ENCODE assay signal across 10 mouse cellular contexts in the genomic region with DNA sequence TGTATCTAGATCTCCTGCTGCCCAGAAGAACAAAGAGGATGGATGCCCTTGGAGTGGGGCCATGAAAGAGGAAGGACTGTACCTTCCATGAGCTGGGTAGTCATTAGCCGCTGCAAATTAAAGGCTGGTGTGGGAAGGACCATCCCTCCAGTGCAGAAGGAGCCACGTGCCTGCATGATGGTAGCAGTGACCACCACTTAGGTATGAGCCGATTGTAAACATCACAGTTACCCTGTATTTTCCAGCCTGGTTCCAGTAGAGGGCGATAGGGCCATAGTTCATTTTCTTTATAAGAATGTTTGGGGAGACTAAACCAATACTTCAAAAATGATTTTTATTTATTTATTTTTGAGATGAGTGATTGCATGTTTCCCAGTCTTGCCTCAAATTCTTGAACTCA. TPM values are rescaled to one million over a fixed set of nuclear protein-coding genes. Genes with fewer than 3 reads are reported as not detected.
DNase-seq lines count a peak whose midpoint lies in the region; ATAC-seq and TF ChIP-seq lines count a peak whose summit lies in the region.
"Had no signal": no experiment of that assay in that cellular context is flagged by ENCODE, and none has a peak within 500 bp of the region (broad histone marks: within the 10 kb centered on the region; RNA-seq: fewer than 3 reads in every experiment).

No protein-coding gene starts in this region.

- H3K4me3 ChIP-seq in forebrain, embryonic 13.5 days = no peak overlapping the region
- no peak overlapping the region for H3K4me3 ChIP-seq in forebrain, embryonic 10.5 days
- no peak overlapping the region for H3K4me3 ChIP-seq in neural tube, embryonic 12.5 days
- no peak overlapping the region for H3K4me3 ChIP-seq in neural tube, embryonic 15.5 days (replicated peaks)
- H3K4me3 ChIP-seq in forebrain, postnatal 0 days (ENCODE audit: low read depth, low read length) = no peak overlapping the region
- H3K4me3 ChIP-seq: heart, embryonic 15.5 days had no signal

- peak; percentile 34; the same call in 1 of the 2 replicates for ATAC-seq in forebrain, embryonic 13.5 days
- ATAC-seq in neural tube, embryonic 12.5 days (ENCODE audit: low FRiP score, low read depth) = peak; percentile 56; the same call in 1 of the 2 replicates
- ATAC-seq in neural tube, embryonic 15.5 days (ENCODE audit: low FRiP score) = no peak; the same call in 1 of the 2 replicates
- ATAC-seq in forebrain, postnatal 0 days = 0 out of 2 replicates have a peak, but pooled peaks have one; percentile 30

- no peak overlapping the region for H3K4me2 ChIP-seq in forebrain, embryonic 13.5 days
- H3K4me2 ChIP-seq in neural tube, embryonic 12.5 days (replicated peaks) = no peak overlapping the region
- H3K4me2 ChIP-seq in neural tube, embryonic 15.5 days = no peak overlapping the region
- no peak overlapping the region for H3K4me2 ChIP-seq in forebrain, postnatal 0 days (ENCODE audit: low read depth)
- H3K4me2 ChIP-seq: heart, embryonic 15.5 days had no signal

- no peak overlapping the region; the same call in 1 of the 2 replicates for H3K27ac ChIP-seq in forebrain, embryonic 13.5 days
- no peak overlapping the region for H3K27ac ChIP-seq in forebrain, embryonic 10.5 days
- no peak overlapping the region for H3K27ac ChIP-seq in neural tube, embryonic 12.5 days
- H3K27ac ChIP-seq in neural tube, embryonic 15.5 days (replicated peaks) = no peak overlapping the region
- no peak overlapping the region for H3K27ac ChIP-seq in forebrain, postnatal 0 days (ENCODE audit: low read depth, low read length)
- H3K27ac ChIP-seq: heart, embryonic 15.5 days had no signal

- H3K36me3 ChIP-seq in forebrain, embryonic 13.5 days (ENCODE audit: poor library complexity, severe bottlenecking) = peaks cover 55% of the 10 kb centered on the region
- peaks cover 97% of the 10 kb centered on the region for H3K36me3 ChIP-seq in forebrain, embryonic 10.5 days (replicated peaks)
- H3K36me3 ChIP-seq in neural tube, embryonic 12.5 days = peaks cover 65% of the 10 kb centered on the region
- H3K36me3 ChIP-seq in neural tube, embryonic 15.5 days = peaks cover 39% of the 10 kb centered on the region
- H3K36me3 ChIP-seq in forebrain, postnatal 0 days (ENCODE audit: insufficient read depth) = peaks cover 29% of the 10 kb centered on the region

- peak; percentile 68 for TF ChIP-seq CTCF in forebrain, postnatal 0 days (IDR thresholded peaks at IDR 0.05; ENCODE audit: low read depth)

- 30% methylated on average over 4 of the region's 4 CpGs for WGBS in forebrain, embryonic 13.5 days
- 63% methylated on average over 4 of the region's 4 CpGs for WGBS in forebrain, embryonic 10.5 days
- WGBS in neural tube, embryonic 12.5 days = 61% methylated on average over 4 of the region's 4 CpGs
- WGBS in neural tube, embryonic 15.5 days = 42% methylated on average over 4 of the region's 4 CpGs
- WGBS in forebrain, postnatal 0 days = 22% methylated on average over 4 of the region's 4 CpGs

- peaks cover 55% of the 10 kb centered on the region for H3K4me1 ChIP-seq in forebrain, embryonic 13.5 days
- peaks cover 45% of the 10 kb centered on the region for H3K4me1 ChIP-seq in forebrain, embryonic 10.5 days
- H3K4me1 ChIP-seq in neural tube, embryonic 12.5 days = no peaks in the 10 kb centered on the region
- no peaks in the 10 kb centered on the region for H3K4me1 ChIP-seq in neural tube, embryonic 15.5 days
- no peaks in the 10 kb centered on the region for H3K4me1 ChIP-seq in forebrain, postnatal 0 days (ENCODE audit: insufficient read depth)
- H3K4me1 ChIP-seq: heart, embryonic 15.5 days had no signal

- no peak for DNase-seq in forebrain, embryonic 10.5 days (ENCODE audit: extremely low spot score, low spot score)
- peak; percentile 67 for DNase-seq in forebrain, postnatal 0 days
- peak; percentile 58 for DNase-seq in retina, embryonic 14.5 days (ENCODE audit: low spot score)
- no peak for DNase-seq in testis, postnatal 10 days (ENCODE audit: low spot score)
- no peak for DNase-seq in left cerebral cortex, adult 8-10 months (ENCODE audit: low spot score in 2 of 2)

- no peaks in the 10 kb centered on the region for H3K9me3 ChIP-seq in forebrain, embryonic 13.5 days (replicated peaks)
- H3K9me3 ChIP-seq in forebrain, embryonic 10.5 days = no peaks in the 10 kb centered on the region
- no peaks in the 10 kb centered on the region for H3K9me3 ChIP-seq in neural tube, embryonic 12.5 days
- no peaks in the 10 kb centered on the region for H3K9me3 ChIP-seq in neural tube, embryonic 15.5 days (replicated peaks)
- H3K9me3 ChIP-seq in forebrain, postnatal 0 days (ENCODE audit: low read length) = no peaks in the 10 kb centered on the region
- H3K9me3 ChIP-seq: G1E; heart, embryonic 15.5 days had no signal

- H3K27me3 ChIP-seq in forebrain, embryonic 13.5 days = no peaks in the 10 kb centered on the region
- H3K27me3 ChIP-seq in forebrain, embryonic 10.5 days (ENCODE audit: poor library complexity, severe bottlenecking) = no peaks in the 10 kb centered on the region
- no peaks in the 10 kb centered on the region for H3K27me3 ChIP-seq in neural tube, embryonic 12.5 days (replicated peaks)
- H3K27me3 ChIP-seq in neural tube, embryonic 15.5 days (replicated peaks) = no peaks in the 10 kb centered on the region
- H3K27me3 ChIP-seq in forebrain, postnatal 0 days (ENCODE audit: insufficient read depth, low read length) = no peaks in the 10 kb centered on the region
- H3K27me3 ChIP-seq: heart, embryonic 15.5 days had no signal

- H3K9ac ChIP-seq in forebrain, embryonic 13.5 days = no peak overlapping the region
- no peak overlapping the region for H3K9ac ChIP-seq in neural tube, embryonic 12.5 days
- H3K9ac ChIP-seq in neural tube, embryonic 15.5 days (replicated peaks) = no peak overlapping the region
- no peak overlapping the region for H3K9ac ChIP-seq in forebrain, postnatal 0 days
- H3K9ac ChIP-seq: heart, embryonic 15.5 days had no signal

RNA-seq across cellular contexts. Expression of gene Scml4, which starts 27.5 kb away (rescaled TPM):
- 5.2 and 7.6 TPM in 2 replicates for polyA plus RNA-seq in forebrain, embryonic 13.5 days (2015; fragmentation: Nextera tagmentation; extraction: Ambion mirVana)
- polyA plus RNA-seq in forebrain, embryonic 10.5 days (2016; fragmentation: Nextera tagmentation; extraction: Ambion mirVana) = 0.19 and 0.36 TPM in 2 replicates
- polyA plus RNA-seq in neural tube, embryonic 12.5 days (2016; fragmentation: Nextera tagmentation; extraction: Ambion mirVana) = 2.8 and 3.0 TPM in 2 replicates
- 7.9 and 9.0 TPM in 2 replicates for polyA plus RNA-seq in neural tube, embryonic 15.5 days (2015; fragmentation: Nextera tagmentation; extraction: Ambion mirVana)
- 16.2 and 37.7 TPM in 2 replicates for total RNA-seq in forebrain, postnatal 0 days (2014; rRNA removed)
- 3.6 and 8.5 TPM in 2 replicates for polyA plus RNA-seq in forebrain, postnatal 0 days (2015; fragmentation: Nextera tagmentation; extraction: Ambion mirVana)
- 1 to 10 TPM; 2.7 to 6.2 (median 3.1) TPM for total RNA-seq in left cerebral cortex, adult 8-10 months (2022)
- total RNA-seq: G1E had no signal
- polyA plus RNA-seq: G1E had no signal

Comparison
In these comparisons a context has a peak if more than half of its experiments do, and no peak if none do; other contexts are left out.
1. DNase-seq: peak in forebrain, postnatal 0 days (single experiment) and retina, embryonic 14.5 days (single experiment); none in forebrain, embryonic 10.5 days (single experiment), testis, postnatal 10 days (single experiment) and left cerebral cortex, adult 8-10 months (0 of 2).